10 mouse cellular contexts compared by ENCODE assay signal in genomic region chr12:85092214-85092613, GRCm38 (mm10). TPM values are rescaled to one million over a fixed set of nuclear protein-coding genes. Genes with fewer than 3 reads are reported as not detected.
A peak's percentile ranks its signal among the peaks of the same experiment; 100 is the strongest.
DNase-seq lines count a peak whose midpoint lies in the region; ATAC-seq and TF ChIP-seq lines count a peak whose summit lies in the region.
"Had no signal": no experiment of that assay in that cellular context is flagged by ENCODE, and none has a peak within 500 bp of the region (broad histone marks: within the 10 kb centered on the region; RNA-seq: fewer than 3 reads in every experiment).

No protein-coding gene starts in this region.

- 0 out of 2 replicates have a peak, but pooled peaks cover 4% of the 10 kb centered on the region for H3K36me3 ChIP-seq in hindbrain, embryonic 11.5 days (ENCODE audit: control insufficient read depth, insufficient read depth, low read length)
- H3K36me3 ChIP-seq in hindbrain, embryonic 12.5 days: peaks cover 26% of the 10 kb centered on the region
- peaks cover 67% of the 10 kb centered on the region for H3K36me3 ChIP-seq in G1E (replicated peaks)
- peaks cover 14% of the 10 kb centered on the region for H3K36me3 ChIP-seq in heart, postnatal 0 days (replicated peaks; ENCODE audit: control insufficient read depth, insufficient read depth, low read length)
- peaks cover 4% of the 10 kb centered on the region; the same call in 1 of the 2 replicates for H3K36me3 ChIP-seq in neural tube, embryonic 11.5 days (ENCODE audit: control insufficient read depth, insufficient read depth, low read length)

- no peak overlapping the region for H3K9ac ChIP-seq in hindbrain, embryonic 11.5 days (ENCODE audit: low read depth, low read length)
- H3K9ac ChIP-seq in hindbrain, embryonic 12.5 days: no peak overlapping the region
- no peak overlapping the region for H3K9ac ChIP-seq in heart, postnatal 0 days (replicated peaks; ENCODE audit: low read depth, low read length)
- H3K9ac ChIP-seq in neural tube, embryonic 11.5 days (ENCODE audit: low read length): no peak overlapping the region
- H3K9ac ChIP-seq: embryonic facial prominence, embryonic 12.5 days had no signal

- H3K27me3 ChIP-seq in hindbrain, embryonic 11.5 days (ENCODE audit: control insufficient read depth, insufficient read depth, low read length): no peaks in the 10 kb centered on the region
- H3K27me3 ChIP-seq in hindbrain, embryonic 12.5 days: no peaks in the 10 kb centered on the region
- H3K27me3 ChIP-seq in G1E (ENCODE audit: insufficient read depth, low read length): no peaks in the 10 kb centered on the region
- no peaks in the 10 kb centered on the region for H3K27me3 ChIP-seq in heart, postnatal 0 days (ENCODE audit: control insufficient read depth, insufficient read depth, low read length)
- H3K27me3 ChIP-seq in neural tube, embryonic 11.5 days (ENCODE audit: control insufficient read depth, insufficient read depth, low read length): no peaks in the 10 kb centered on the region
- H3K27me3 ChIP-seq: embryonic facial prominence, embryonic 12.5 days had no signal

- WGBS in hindbrain, embryonic 11.5 days: 8% methylated on average over 3 of the region's 3 CpGs
- WGBS in hindbrain, embryonic 12.5 days: 9% methylated on average over 3 of the region's 3 CpGs
- WGBS in heart, postnatal 0 days: 5% methylated on average over 3 of the region's 3 CpGs
- WGBS in neural tube, embryonic 11.5 days: 8% methylated on average over 3 of the region's 3 CpGs

- no peak overlapping the region for H3K27ac ChIP-seq in hindbrain, embryonic 11.5 days (ENCODE audit: low read depth, low read length)
- no peak overlapping the region for H3K27ac ChIP-seq in hindbrain, embryonic 12.5 days
- no peak overlapping the region for H3K27ac ChIP-seq in heart, postnatal 0 days (ENCODE audit: low read depth)
- no peak overlapping the region for H3K27ac ChIP-seq in neural tube, embryonic 11.5 days (ENCODE audit: low read depth, low read length)
- H3K27ac ChIP-seq: embryonic facial prominence, embryonic 12.5 days had no signal

- no peaks in the 10 kb centered on the region; the same call in 1 of the 2 replicates for H3K4me1 ChIP-seq in hindbrain, embryonic 11.5 days (replicated peaks; ENCODE audit: control insufficient read depth, insufficient read depth, low read length)
- H3K4me1 ChIP-seq in hindbrain, embryonic 12.5 days: peaks cover 15% of the 10 kb centered on the region
- peaks cover 41% of the 10 kb centered on the region for H3K4me1 ChIP-seq in G1E (ENCODE audit: insufficient read depth, low read depth, low read length)
- H3K4me1 ChIP-seq in heart, postnatal 0 days (ENCODE audit: control insufficient read depth, insufficient read depth): no peaks in the 10 kb centered on the region; the same call in 1 of the 2 replicates
- 0 out of 2 replicates have a peak, but pooled peaks cover 3% of the 10 kb centered on the region for H3K4me1 ChIP-seq in neural tube, embryonic 11.5 days (ENCODE audit: control insufficient read depth, insufficient read depth, low read length)

- no peak overlapping the region for H3K4me3 ChIP-seq in hindbrain, embryonic 11.5 days (ENCODE audit: low read depth, low read length)
- H3K4me3 ChIP-seq in hindbrain, embryonic 12.5 days: no peak overlapping the region
- H3K4me3 ChIP-seq in G1E (ENCODE audit: low read depth, low read length): no peak overlapping the region
- no peak overlapping the region for H3K4me3 ChIP-seq in heart, postnatal 0 days (ENCODE audit: low read depth, low read length)
- H3K4me3 ChIP-seq in neural tube, embryonic 11.5 days (ENCODE audit: low read depth, low read length): no peak overlapping the region
- H3K4me3 ChIP-seq: embryonic facial prominence, embryonic 12.5 days; megakaryocyte, embryonic 14.5 days had no signal

- peak; percentile 71 for TF ChIP-seq CTCF in G1E (IDR thresholded peaks at IDR 0.05; ENCODE audit: low read depth, low read length)
- peak; percentile 64 for TF ChIP-seq CTCF in heart, postnatal 0 days (IDR thresholded peaks at IDR 0.05; ENCODE audit: low read depth)

- H3K4me2 ChIP-seq in hindbrain, embryonic 11.5 days (replicated peaks; ENCODE audit: low read depth, low read length): no peak overlapping the region
- H3K4me2 ChIP-seq in hindbrain, embryonic 12.5 days (replicated peaks): no peak overlapping the region
- H3K4me2 ChIP-seq in heart, postnatal 0 days (ENCODE audit: low read depth, low read length): no peak overlapping the region
- H3K4me2 ChIP-seq in neural tube, embryonic 11.5 days (ENCODE audit: low read depth): no peak overlapping the region
- H3K4me2 ChIP-seq: embryonic facial prominence, embryonic 12.5 days had no signal

- TF ChIP-seq EP300 in heart, postnatal 0 days (IDR thresholded peaks at IDR 0.05; ENCODE audit: low read depth): no peak

- peak; percentile 79 for DNase-seq in hindbrain, embryonic 11.5 days (ENCODE audit: low spot score)
- peak; percentile 69 for DNase-seq in G1E (ENCODE audit: low spot score)
- DNase-seq in cerebellum, adult 9-11 months: peak; percentile 58
- peak; percentile 73 for DNase-seq in heart, postnatal 0 days (ENCODE audit: low spot score)
- DNase-seq in left cerebral cortex, postnatal 25 days (ENCODE audit: low spot score in 2 of 2): peak; percentile 54 to 70
- peak; percentile 64 for DNase-seq in neural tube, embryonic 11.5 days (ENCODE audit: low spot score)
- peak; percentile 58 for DNase-seq in telencephalon, adult 2 months (ENCODE audit: low read depth, low spot score)

- H3K9me3 ChIP-seq in hindbrain, embryonic 11.5 days (ENCODE audit: control insufficient read depth, low read length): no peaks in the 10 kb centered on the region
- no peaks in the 10 kb centered on the region for H3K9me3 ChIP-seq in hindbrain, embryonic 12.5 days (replicated peaks)
- peaks cover 4% of the 10 kb centered on the region; the same call in 1 of the 2 replicates for H3K9me3 ChIP-seq in G1E (replicated peaks)
- H3K9me3 ChIP-seq in heart, postnatal 0 days (replicated peaks; ENCODE audit: control insufficient read depth, low read length): no peaks in the 10 kb centered on the region
- H3K9me3 ChIP-seq in neural tube, embryonic 11.5 days (ENCODE audit: control insufficient read depth, low read length): no peaks in the 10 kb centered on the region
- H3K9me3 ChIP-seq: embryonic facial prominence, embryonic 12.5 days had no signal

- intact Hi-C loops in left cerebral cortex, postnatal 25 days (cut with DNase I): no loop called here

- no peak for ATAC-seq in hindbrain, embryonic 11.5 days (ENCODE audit: low FRiP score)
- ATAC-seq in hindbrain, embryonic 12.5 days (ENCODE audit: low FRiP score): no peak
- ATAC-seq in G1E (ENCODE audit: extremely low read depth, insufficient number of reproducible peaks, low FRiP score, poor library complexity, severe bottlenecking): no peak
- ATAC-seq in heart, postnatal 0 days (ENCODE audit: insufficient read depth, low read depth): peak; percentile 49; the same call in 1 of the 2 replicates
- no peak for ATAC-seq in neural tube, embryonic 11.5 days (ENCODE audit: insufficient read depth, low FRiP score, low TSS enrichment)

RNA-seq across cellular contexts. Expression of gene Prox2, which starts 18.3 kb away (rescaled TPM):
- polyA plus RNA-seq in hindbrain, embryonic 11.5 days (2014; fragmentation: Nextera tagmentation; extraction: Ambion mirVana): 2.4 and 4.1 TPM in 2 replicates
- 3.2 and 4.0 TPM in 2 replicates for polyA plus RNA-seq in hindbrain, embryonic 12.5 days (2016; fragmentation: Nextera tagmentation; extraction: Ambion mirVana)
- total RNA-seq in G1E (2014; fragmentation: Nextera tagmentation): 12.1 and 13.5 TPM in 2 replicates
- 10.3 and 10.7 TPM in 2 replicates for total RNA-seq in G1E (2017)
- 6.8 and 7.0 TPM in 2 replicates for polyA plus RNA-seq in G1E (2012)
- total RNA-seq in heart, postnatal 0 days (2014; rRNA removed; ENCODE audit: low replicate concordance): 0.08 and 2.0 TPM in 2 replicates
- polyA plus RNA-seq in heart, postnatal 0 days (2015; fragmentation: Nextera tagmentation; extraction: Ambion mirVana): 1.8 and 1.9 TPM in 2 replicates
- 1 to 10 TPM; 1.3 to 1.4 TPM for total RNA-seq in left cerebral cortex, postnatal 25 days (2021)
- polyA plus RNA-seq in neural tube, embryonic 11.5 days (2014; fragmentation: Nextera tagmentation; extraction: Ambion mirVana): 2.5 and 4.3 TPM in 2 replicates

RNA-seq across cellular contexts. Expression of gene Dlst, which starts 18.4 kb away (rescaled TPM):
- polyA plus RNA-seq in hindbrain, embryonic 11.5 days (2014; fragmentation: Nextera tagmentation; extraction: Ambion mirVana): 98.7 and 101 TPM in 2 replicates
- 102 and 109 TPM in 2 replicates for polyA plus RNA-seq in hindbrain, embryonic 12.5 days (2016; fragmentation: Nextera tagmentation; extraction: Ambion mirVana)
- total RNA-seq in G1E (2014; fragmentation: Nextera tagmentation) (208 and 213 TPM in 2 replicates), G1E (2017) (200 and 221 TPM in 2 replicates)
- 728 and 1,047 TPM in 2 replicates for polyA plus RNA-seq in G1E (2012)
- total RNA-seq in heart, postnatal 0 days (2014; rRNA removed; ENCODE audit: low replicate concordance): 341 and 343 TPM in 2 replicates
- 255 and 269 TPM in 2 replicates for polyA plus RNA-seq in heart, postnatal 0 days (2015; fragmentation: Nextera tagmentation; extraction: Ambion mirVana)
- total RNA-seq in left cerebral cortex, postnatal 25 days (2021): 100 to 1,000 TPM; 157 TPM
- polyA plus RNA-seq in neural tube, embryonic 11.5 days (2014; fragmentation: Nextera tagmentation; extraction: Ambion mirVana): 113 and 115 TPM in 2 replicates

RNA-seq across cellular contexts. Expression of gene Rps6kl1, which starts 58.9 kb away (rescaled TPM):
- polyA plus RNA-seq in hindbrain, embryonic 11.5 days (2014; fragmentation: Nextera tagmentation; extraction: Ambion mirVana): 2.3 and 2.6 TPM in 2 replicates
- polyA plus RNA-seq in hindbrain, embryonic 12.5 days (2016; fragmentation: Nextera tagmentation; extraction: Ambion mirVana): 7.2 and 7.6 TPM in 2 replicates
- total RNA-seq in G1E (2014; fragmentation: Nextera tagmentation): not detected in 2 replicates
- 0.06 and 0.11 TPM in 2 replicates for total RNA-seq in G1E (2017)
- polyA plus RNA-seq in G1E (2012): 0.03 TPM in 1 of 2 replicates, not detected in the other
- 0.04 and 0.11 TPM in 2 replicates for total RNA-seq in heart, postnatal 0 days (2014; rRNA removed; ENCODE audit: low replicate concordance)
- polyA plus RNA-seq in heart, postnatal 0 days (2015; fragmentation: Nextera tagmentation; extraction: Ambion mirVana): 0.95 and 1.1 TPM in 2 replicates
- total RNA-seq in left cerebral cortex, postnatal 25 days (2021): 10 to 100 TPM; 31.8 to 35.5 TPM
- 5.3 and 6.7 TPM in 2 replicates for polyA plus RNA-seq in neural tube, embryonic 11.5 days (2014; fragmentation: Nextera tagmentation; extraction: Ambion mirVana)
